Mouse (Mus musculus) cerebellum, adult 2 months (tissue): ENCODE results near the gene Fam227a.

Experiments
- CTCF ChIP-seq: fragments of 200-500 bp; IDR thresholded peaks from 2 replicates; pipeline ENCODE4 v1.5.1; 2011; ENCODE audit warnings: low read depth, mild to moderate bottlenecking, control low read depth, low read length, moderate library complexity, borderline replicate concordance; ENCODE audit not compliant: insufficient read depth
- POLR2A ChIP-seq: fragments of 200-500 bp; IDR thresholded peaks from 2 replicates; pipeline ENCODE4 v1.6.1; 2011; ENCODE audit warnings: low read length, control low read depth, borderline replicate concordance; ENCODE audit not compliant: insufficient read depth

DNA sequence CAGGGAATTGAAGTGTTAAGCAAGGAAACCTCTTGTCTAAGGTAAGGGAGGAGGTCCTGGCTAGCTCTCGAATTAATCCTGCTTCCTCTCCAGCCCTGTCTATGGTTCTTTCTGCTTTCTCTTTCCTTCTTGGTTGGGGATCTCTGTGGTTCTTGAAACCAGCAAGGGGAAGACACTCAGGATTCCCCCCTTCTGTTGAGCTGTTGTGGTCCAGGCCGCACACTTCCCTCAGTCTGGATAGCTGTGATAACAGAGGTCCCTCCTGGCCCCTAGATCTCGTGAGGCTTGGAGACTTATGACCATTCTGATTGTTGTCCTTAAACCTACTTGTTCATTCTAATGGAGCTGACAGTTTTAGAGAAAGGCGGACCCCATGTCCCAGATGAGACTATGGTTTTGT, 35.8 kb upstream of the Fam227a start:
- TF ChIP-seq CTCF (no peak), POLR2A (no peak)
